Mouse (Mus musculus) hindbrain, embryonic 15.5 days (tissue): Measurements from ENCODE around the gene Hsp90b1. TPM values are rescaled to one million over a fixed set of nuclear protein-coding genes. Genes with fewer than 3 reads are reported as not detected.

Source experiments
- microRNA-seq: library from miRNA; unstranded; fragments of <30 nt; microRNA quantifications from one replicate; pipeline ENCODE4, GENCODE M21; 2016
- polyA plus RNA-seq: library from polyadenylated mRNA; unstranded; fragments of >200 nt; fragmentation: Nextera tagmentation; extraction: Ambion mirVana; gene quantifications from 2 replicates; pipeline ENCODE4 v1.2.1, GENCODE M21; 2015

Hsp90b1 gene
- polyA plus RNA-seq, 1 experiment from 2014 or later, result 308 TPM

Small RNA genes within 50 kb of the gene (microRNA-seq; reads per million reads assigned to microRNA genes)
- gene Gm25745, result 0.87 reads per million

Other genes starting within 250 kb of the Hsp90b1 start
- 25.8 and 30.1 TPM in 2 replicates for gene Syn3, start 206.6 kb downstream of the Hsp90b1 start, polyA plus RNA-seq
- gene Ttc41, start 302 bp upstream of the Hsp90b1 start, polyA plus RNA-seq, result 1.7 and 2.0 TPM in 2 replicates
- gene Gm49358, start 58.5 kb upstream of the Hsp90b1 start, polyA plus RNA-seq, result not detected in 2 replicates
- 10.8 and 12.0 TPM in 2 replicates for gene Nt5dc3, start 73.5 kb upstream of the Hsp90b1 start, polyA plus RNA-seq